Mouse (Mus musculus) regulatory T cell (primary cell): ENCODE data around the gene Gm10352.
"Not testable (repeated sequence)": the region's sequence is repeated elsewhere in the genome, so short reads cannot be mapped to it uniquely, and the experiment has no call there.

ENCODE experiments used
- in situ Hi-C: fragments of 300-600 bp; cut with MboI, MseI; formaldehyde crosslinking; loops from one replicate; pipeline ENCODE4 v1.15.1; 2025; ENCODE audit warnings: high pct_unique_total_duplicates

The Gm10352 gene

DNA sequence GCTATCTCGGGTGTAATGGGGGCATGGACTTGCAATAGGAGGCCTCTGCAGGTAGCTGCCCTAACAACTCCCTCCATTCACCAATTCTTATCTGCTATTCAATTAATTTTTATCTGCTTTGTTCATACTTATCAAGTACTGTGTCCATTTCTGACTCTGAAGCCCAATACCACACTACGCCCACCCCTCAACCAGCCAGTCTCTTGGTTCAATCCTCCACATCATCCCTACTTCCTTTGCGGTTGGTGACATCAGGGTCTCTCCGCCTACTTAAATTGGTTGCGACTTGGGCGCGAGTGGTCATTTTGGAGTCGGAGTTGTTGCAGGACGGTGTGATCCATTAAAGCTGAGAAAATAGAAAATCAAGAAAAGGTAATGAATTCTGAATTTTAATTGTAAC, at the start of gene Gm10352:
TSS of gene Gm10352 (plus strand) at position 301 of the 400 bp plus-strand sequence.
- in situ Hi-C loops, result not testable (repeated sequence)

DNA sequence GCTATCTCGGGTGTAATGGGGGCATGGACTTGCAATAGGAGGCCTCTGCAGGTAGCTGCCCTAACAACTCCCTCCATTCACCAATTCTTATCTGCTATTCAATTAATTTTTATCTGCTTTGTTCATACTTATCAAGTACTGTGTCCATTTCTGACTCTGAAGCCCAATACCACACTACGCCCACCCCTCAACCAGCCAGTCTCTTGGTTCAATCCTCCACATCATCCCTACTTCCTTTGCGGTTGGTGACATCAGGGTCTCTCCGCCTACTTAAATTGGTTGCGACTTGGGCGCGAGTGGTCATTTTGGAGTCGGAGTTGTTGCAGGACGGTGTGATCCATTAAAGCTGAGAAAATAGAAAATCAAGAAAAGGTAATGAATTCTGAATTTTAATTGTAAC, 31.5 kb downstream of the Gm10352 start, which contains the start of gene Gm29289:
TSS of gene Gm29289 (plus strand) at position 301 of the 400 bp plus-strand sequence.
- in situ Hi-C loops, result not testable (repeated sequence)
